Mouse (Mus musculus) myocyte (in vitro differentiated cells): ENCODE data around the gene Zfp53. TPM values are rescaled to one million over a fixed set of nuclear protein-coding genes. Genes with fewer than 3 reads are reported as not detected.

Source experiments
- H3K27me3 ChIP-seq: one replicate; pipeline ENCODE4 v1.6.1; 2011; ENCODE audit not compliant: control insufficient read depth, insufficient read depth, insufficient read length
- H3K36me3 ChIP-seq: one replicate; pipeline ENCODE4 v1.6.1; 2011; ENCODE audit not compliant: control insufficient read depth, insufficient read depth
- H3K4me2 ChIP-seq: one replicate; pipeline ENCODE4 v1.6.1; 2011; ENCODE audit warnings: low read depth, control low read depth
- H3K4me3 ChIP-seq: one replicate; pipeline ENCODE4 v1.5.1; 2011; ENCODE audit warnings: mild to moderate bottlenecking, control low read depth, moderate library complexity
- H3K79me2 ChIP-seq: one replicate; pipeline ENCODE4 v1.6.1; 2011; ENCODE audit not compliant: control insufficient read depth, insufficient read depth
- H3ac ChIP-seq: one replicate; pipeline ENCODE4 v1.6.1; 2011; ENCODE audit not compliant: control insufficient read depth, insufficient read length
- CEBPB ChIP-seq: IDR thresholded peaks from 2 replicates; pipeline ENCODE4 v1.6.1; 2011; ENCODE audit warnings: mild to moderate bottlenecking, moderate library complexity; ENCODE audit not compliant: poor library complexity, insufficient read depth, severe bottlenecking
- E2F4 ChIP-seq: IDR thresholded peaks from one replicate; pipeline ENCODE4 v1.6.1; 2011; ENCODE audit warnings: mild to moderate bottlenecking, control low read depth, moderate library complexity; ENCODE audit not compliant: insufficient read depth
- MAX ChIP-seq: IDR thresholded peaks from one replicate; pipeline ENCODE4 v1.6.1; 2011; ENCODE audit warnings: low read depth, mild to moderate bottlenecking, control low read depth
- MYOD1 ChIP-seq, 3 experiments: IDR thresholded peaks; one replicate each; pipeline ENCODE4 v1.6.1; 2011; ENCODE audit warnings: control low read depth in 2 of 3, low read depth in 2 of 3, mild to moderate bottlenecking in 2 of 3, moderate library complexity in 1 of 3; ENCODE audit not compliant: insufficient read length in 2 of 3, control insufficient read depth in 1 of 3
- MYOG ChIP-seq, 3 experiments: IDR thresholded peaks; one replicate each; pipeline ENCODE4 v1.6.1; 2011; ENCODE audit warnings: control low read depth in 2 of 3, low read depth in 2 of 3, mild to moderate bottlenecking in 2 of 3; ENCODE audit not compliant: insufficient read length in 2 of 3, control insufficient read depth in 1 of 3, insufficient read depth in 1 of 3
- POLR2A ChIP-seq: IDR thresholded peaks from one replicate; pipeline ENCODE4 v1.6.1; 2011; ENCODE audit warnings: low read depth, mild to moderate bottlenecking, control low read depth, moderate library complexity; ENCODE audit not compliant: insufficient read length
- POLR2AphosphoS2 ChIP-seq: IDR thresholded peaks from one replicate; pipeline ENCODE4 v1.6.1; 2011; ENCODE audit warnings: low read depth, control low read depth; ENCODE audit not compliant: insufficient read length
- REST ChIP-seq: IDR thresholded peaks from one replicate; pipeline ENCODE4 v1.6.1; 2011; ENCODE audit warnings: mild to moderate bottlenecking, control low read depth, moderate library complexity; ENCODE audit not compliant: insufficient read depth, insufficient read length
- SRF ChIP-seq: IDR thresholded peaks from one replicate; pipeline ENCODE4 v1.6.1; 2011; ENCODE audit warnings: low read depth; ENCODE audit not compliant: control insufficient read depth, insufficient read length
- TCF12 ChIP-seq: IDR thresholded peaks from one replicate; pipeline ENCODE4 v1.6.1; 2011; ENCODE audit warnings: mild to moderate bottlenecking, control low read depth; ENCODE audit not compliant: poor library complexity, insufficient read depth, severe bottlenecking
- TCF3 ChIP-seq: IDR thresholded peaks from one replicate; pipeline ENCODE4 v1.6.1; 2011; ENCODE audit warnings: low read depth, control low read depth; ENCODE audit not compliant: insufficient read length
- USF1 ChIP-seq: IDR thresholded peaks from one replicate; pipeline ENCODE4 v1.6.1; 2011; ENCODE audit warnings: low read depth, mild to moderate bottlenecking, control low read depth, moderate library complexity
- polyA plus RNA-seq: library from polyadenylated mRNA; unstranded; fragments of >200 nt; fragmentation: generic; extraction: Trizol; gene quantifications from one replicate; pipeline ENCODE4 v1.2.1, GENCODE M21; 2012; ENCODE audit warnings: missing spikeins

The Zfp53 gene
- polyA plus RNA-seq, 1 experiment = 1.5 TPM

- Histone ChIP-seq H3K4me3 (peak overlapping the region; percentile 43), H3K4me2 (peak overlapping the region; percentile 62), H3ac (peak overlapping the region; percentile 4), H3K27me3 (no peaks in the 10 kb centered on the region), H3K79me2 (peaks cover 24% of the 10 kb centered on the region), H3K36me3 (peaks cover 16% of the 10 kb centered on the region)
- no peak for TF ChIP-seq USF1
- TF ChIP-seq CEBPB = no peak
- TF ChIP-seq POLR2A = no peak
- no peak for TF ChIP-seq REST
- TF ChIP-seq POLR2AphosphoS2 = no peak
- no peak for TF ChIP-seq TCF12
- TF ChIP-seq TCF3 = no peak
- TF ChIP-seq E2F4 = no peak
- no peak for TF ChIP-seq MYOD1 (IDR thresholded peaks at IDR 0.05; ENCODE audit: control insufficient read depth in 1 of 3, insufficient read length in 2 of 3, low read depth in 2 of 3)
- TF ChIP-seq SRF = no peak
- no peak for TF ChIP-seq MYOG (IDR thresholded peaks at IDR 0.05; ENCODE audit: control insufficient read depth in 1 of 3, insufficient read depth in 1 of 3, insufficient read length in 2 of 3, low read depth in 2 of 3)
- TF ChIP-seq MAX = no peak
Measured at GRCm38 (mm10) chr17:21489500-21490001, 753 bp downstream of the Zfp53 start.

GRCm38 (mm10) chr17:21501365-21501764 lies 12.6 kb downstream of the Zfp53 start:
- Histone ChIP-seq H3K27me3 (no peaks in the 10 kb centered on the region), H3K4me3 (no peak overlapping the region), H3K79me2 (peaks cover 11% of the 10 kb centered on the region), H3K36me3 (peaks cover 19% of the 10 kb centered on the region), H3K4me2 (no peak overlapping the region), H3ac (no peak overlapping the region)
- TF ChIP-seq MYOG (IDR thresholded peaks at IDR 0.05; ENCODE audit: control insufficient read depth in 1 of 3, insufficient read depth in 1 of 3, insufficient read length in 2 of 3, low read depth in 2 of 3) (peak in 1 of 3 experiments; percentile 55), USF1 (no peak), TCF12 (peak; percentile 38), POLR2A (no peak), CEBPB (no peak), MAX (no peak), TCF3 (no peak), REST (no peak), E2F4 (no peak), MYOD1 (IDR thresholded peaks at IDR 0.05; ENCODE audit: control insufficient read depth in 1 of 3, insufficient read length in 2 of 3, low read depth in 2 of 3) (peak; percentile 40 to 75 (median 67))

GRCm38 (mm10) chr17:21504524-21504923 lies 15.7 kb downstream of the Zfp53 start:
- H3K4me2 ChIP-seq = no peak overlapping the region
- H3K4me3 ChIP-seq = no peak overlapping the region
- peaks cover 39% of the 10 kb centered on the region for H3K36me3 ChIP-seq
- TF ChIP-seq TCF3 = no peak
- no peak for TF ChIP-seq SRF
- no peak for TF ChIP-seq MYOG (IDR thresholded peaks at IDR 0.05; ENCODE audit: control insufficient read depth in 1 of 3, insufficient read depth in 1 of 3, insufficient read length in 2 of 3, low read depth in 2 of 3)
- TF ChIP-seq MYOD1 (IDR thresholded peaks at IDR 0.05; ENCODE audit: control insufficient read depth in 1 of 3, insufficient read length in 2 of 3, low read depth in 2 of 3) = no peak
- no peak for TF ChIP-seq POLR2AphosphoS2
- no peak for TF ChIP-seq REST
- TF ChIP-seq E2F4 = no peak
- no peak for TF ChIP-seq USF1
- no peaks in the 10 kb centered on the region for H3K27me3 ChIP-seq
- H3ac ChIP-seq = no peak overlapping the region
- peaks cover 7% of the 10 kb centered on the region for H3K79me2 ChIP-seq

- H3K79me2 ChIP-seq = peaks cover 7% of the 10 kb centered on the region
- no peaks in the 10 kb centered on the region for H3K27me3 ChIP-seq
- no peak overlapping the region for H3K4me3 ChIP-seq
- no peak for TF ChIP-seq MAX
- no peak for TF ChIP-seq MYOG (IDR thresholded peaks at IDR 0.05; ENCODE audit: control insufficient read depth in 1 of 3, insufficient read depth in 1 of 3, insufficient read length in 2 of 3, low read depth in 2 of 3)
- TF ChIP-seq POLR2AphosphoS2 = no peak
- no peak for TF ChIP-seq E2F4
- TF ChIP-seq REST = no peak
- no peak for TF ChIP-seq POLR2A
- no peak for TF ChIP-seq CEBPB
- no peak for TF ChIP-seq TCF3
- TF ChIP-seq MYOD1 (IDR thresholded peaks at IDR 0.05; ENCODE audit: control insufficient read depth in 1 of 3, insufficient read length in 2 of 3, low read depth in 2 of 3) = no peak
- TF ChIP-seq USF1 = no peak
- no peak for TF ChIP-seq SRF
- TF ChIP-seq TCF12 = no peak
- no peak overlapping the region for H3K4me2 ChIP-seq
- no peak overlapping the region for H3ac ChIP-seq
- peaks cover 32% of the 10 kb centered on the region for H3K36me3 ChIP-seq
Measured at GRCm38 (mm10) chr17:21506258-21506657, 17.5 kb downstream of the Zfp53 start.

GRCm38 (mm10) chr17:21509756-21510155 lies 21.0 kb downstream of the Zfp53 start:
- Histone ChIP-seq H3K36me3 (peaks cover 30% of the 10 kb centered on the region), H3K79me2 (no peaks in the 10 kb centered on the region), H3K27me3 (no peaks in the 10 kb centered on the region), H3ac (no peak overlapping the region), H3K4me3 (no peak overlapping the region), H3K4me2 (no peak overlapping the region)
- TF ChIP-seq USF1 = no peak
